Mouse (Mus musculus) ES-E14 (cell line): Measurements from ENCODE around the gene Sh3gl2. TPM values are rescaled to one million over a fixed set of nuclear protein-coding genes. Genes with fewer than 3 reads are reported as not detected.

ENCODE experiments used
- DNase-seq: peaks from one replicate; pipeline ENCODE4 v3.0.0-alpha.2; 2013; ENCODE audit warnings: low read depth, low spot score
- H3K27ac ChIP-seq: 2 replicates; pipeline ENCODE4 v1.5.1; 2012; ENCODE audit warnings: low read depth, mild to moderate bottlenecking, low read length, moderate library complexity, mixed read lengths; ENCODE audit not compliant: poor library complexity, insufficient read depth, severe bottlenecking
- H3K36me3 ChIP-seq: 2 replicates; pipeline ENCODE4 v1.6.1; 2012; ENCODE audit warnings: mild to moderate bottlenecking, low read length, moderate library complexity, mixed read lengths; ENCODE audit not compliant: control insufficient read depth, poor library complexity, insufficient read depth, severe bottlenecking
- H3K4me1 ChIP-seq, 2 experiments: fragments of 150-350 bp in 1 of 2; sonication (generic) in 1 of 2; 2 replicates each; pipeline ENCODE4 v1.6.1; 2012; ENCODE audit warnings: low read length in 2 of 2, mild to moderate bottlenecking in 1 of 2, mixed read lengths in 1 of 2; ENCODE audit not compliant: control insufficient read depth in 2 of 2, insufficient read depth in 2 of 2, poor library complexity in 1 of 2
- H3K4me3 ChIP-seq, 2 experiments: fragments of 150-350 bp in 1 of 2; sonication (generic) in 1 of 2; 2 replicates each; pipeline ENCODE4 v1.5.1; 2012; ENCODE audit warnings: low read length in 2 of 2, low read depth in 1 of 2, mild to moderate bottlenecking in 1 of 2, mixed read lengths in 1 of 2; ENCODE audit not compliant: insufficient read depth in 1 of 2, poor library complexity in 1 of 2, severe bottlenecking in 1 of 2
- H3K9ac ChIP-seq: 2 replicates; pipeline ENCODE4 v1.6.1; 2012; ENCODE audit warnings: low read depth, mild to moderate bottlenecking, low read length, mixed read lengths; ENCODE audit not compliant: poor library complexity, insufficient read depth, severe bottlenecking
- H3K9me3 ChIP-seq: fragments of 150-350 bp; sonication (generic); 2 replicates; pipeline ENCODE4 v1.6.1; 2012; ENCODE audit warnings: low read depth, mild to moderate bottlenecking, low read length; ENCODE audit not compliant: control insufficient read depth, insufficient read depth
- CHD2 ChIP-seq: IDR thresholded peaks from 2 replicates; pipeline ENCODE4 v1.6.1; 2014; ENCODE audit warnings: mild to moderate bottlenecking, low read depth, low read length, inconsistent platforms
- HCFC1 ChIP-seq: IDR thresholded peaks from 2 replicates; pipeline ENCODE4 v1.6.1; 2012; ENCODE audit warnings: low read length, inconsistent platforms, borderline replicate concordance; ENCODE audit not compliant: insufficient read depth
- MAFK ChIP-seq: IDR thresholded peaks from 2 replicates; pipeline ENCODE4 v1.6.1; 2014; ENCODE audit warnings: mild to moderate bottlenecking, low read depth, low read length, inconsistent platforms; ENCODE audit not compliant: insufficient read depth
- ZC3H11A ChIP-seq: IDR thresholded peaks from 2 replicates; pipeline ENCODE4 v1.6.1; 2012; ENCODE audit warnings: low read depth, mild to moderate bottlenecking, inconsistent platforms, low read length, borderline replicate concordance
- ZNF384 ChIP-seq: IDR thresholded peaks from 2 replicates; pipeline ENCODE4 v1.6.1; 2012; ENCODE audit warnings: low read depth, low read length, inconsistent platforms
- in situ Hi-C, 2 experiments: fragments of 600-800 bp; cut with MboI; formaldehyde crosslinking; loops; one replicate each; pipeline ENCODE4 v1.15.1; 2025; ENCODE audit warnings: low sequenced_read_pairs in 2 of 2, inconsistent platforms in 1 of 2; ENCODE audit not compliant: unreplicated experiment in 2 of 2
- total RNA-seq: library from RNA; depleted of rRNA; stranded (reverse); fragments of 300-350 nt; gene quantifications from 2 replicates; pipeline ENCODE4 v1.2.3, GENCODE M21; 2012

Sh3gl2 gene
- total RNA-seq, 1 experiment: 12.1 TPM

- no peak overlapping the region for H3K27ac ChIP-seq
- in situ Hi-C loops: no loop called here
- H3K36me3 ChIP-seq: no peaks in the 10 kb centered on the region
- no peak overlapping the region for H3K4me3 ChIP-seq
- H3K9ac ChIP-seq: no peak overlapping the region
- no peaks in the 10 kb centered on the region for H3K4me1 ChIP-seq
- no peaks in the 10 kb centered on the region for H3K9me3 ChIP-seq
- TF ChIP-seq ZNF384: no peak
- TF ChIP-seq CHD2: no peak
- TF ChIP-seq ZC3H11A: no peak
- no peak for TF ChIP-seq MAFK
- TF ChIP-seq HCFC1: no peak
- DNase-seq: no peak
These were observed 121.1 kb downstream of the Sh3gl2 start for GRCm38 (mm10) chr4:85326052-85326451.

DNA sequence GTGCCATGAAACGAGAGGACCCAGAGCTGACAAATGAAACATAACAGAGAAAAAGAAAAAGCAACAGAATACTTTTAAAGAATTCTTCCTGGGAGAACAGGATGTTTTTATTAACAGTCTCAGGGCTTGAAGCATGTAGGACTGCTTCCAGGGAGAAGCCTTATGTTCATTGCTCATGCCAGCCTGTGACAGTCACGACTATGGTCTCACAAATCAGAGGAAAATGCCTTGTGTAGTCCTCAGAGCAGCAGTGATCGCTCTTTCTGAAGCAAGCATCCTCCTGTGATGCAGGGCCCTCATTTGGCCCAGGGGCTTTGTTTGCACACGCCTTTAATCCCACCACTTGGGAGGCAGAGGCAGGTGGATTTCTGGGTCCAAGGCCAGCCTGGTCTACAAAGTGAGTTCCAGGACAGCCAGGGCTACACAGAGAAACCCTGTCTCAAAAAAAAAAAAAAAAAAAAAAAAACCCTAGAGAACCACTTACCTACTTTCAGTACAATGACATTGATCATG, 129.8 kb downstream of the Sh3gl2 start:
- no peak for DNase-seq
- no peak overlapping the region for H3K27ac ChIP-seq
- TF ChIP-seq HCFC1 (no peak), MAFK (no peak), CHD2 (no peak), ZC3H11A (no peak), ZNF384 (no peak)
- H3K4me3 ChIP-seq: no peak overlapping the region
- no peak overlapping the region for H3K9ac ChIP-seq
- in situ Hi-C loops: no loop called here
- H3K36me3 ChIP-seq: no peaks in the 10 kb centered on the region
- H3K9me3 ChIP-seq: no peaks in the 10 kb centered on the region
- no peaks in the 10 kb centered on the region for H3K4me1 ChIP-seq

DNA sequence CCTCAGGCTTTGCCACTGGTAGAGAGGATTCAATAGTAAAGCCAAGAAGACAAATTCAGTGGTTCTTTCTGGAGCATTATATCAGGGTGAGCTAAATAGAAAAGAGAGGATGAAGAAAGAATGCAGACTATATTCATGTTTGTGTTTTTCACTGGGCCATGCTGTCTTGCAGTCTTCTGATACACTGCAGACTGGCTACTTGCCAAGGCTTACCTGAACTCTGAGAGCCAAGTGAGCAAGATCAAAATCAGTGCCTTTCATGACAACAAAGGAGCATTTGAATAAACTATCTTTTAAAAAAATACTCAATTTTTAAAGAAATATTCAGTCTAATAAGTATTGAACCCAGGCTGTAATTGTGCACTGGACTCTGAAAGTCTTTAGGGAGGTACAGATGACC, 131.4 kb downstream of the Sh3gl2 start:
- H3K36me3 ChIP-seq: no peaks in the 10 kb centered on the region
- no peaks in the 10 kb centered on the region for H3K4me1 ChIP-seq
- no peak overlapping the region for H3K9ac ChIP-seq
- in situ Hi-C loops: no loop called here
- H3K9me3 ChIP-seq: no peaks in the 10 kb centered on the region
- TF ChIP-seq ZNF384 (no peak), CHD2 (no peak), MAFK (no peak), HCFC1 (no peak), ZC3H11A (no peak)
- no peak for DNase-seq
- H3K27ac ChIP-seq: no peak overlapping the region
- H3K4me3 ChIP-seq: no peak overlapping the region

- Histone ChIP-seq H3K4me1 (no peaks in the 10 kb centered on the region), H3K9ac (no peak overlapping the region), H3K9me3 (no peaks in the 10 kb centered on the region), H3K4me3 (no peak overlapping the region), H3K36me3 (no peaks in the 10 kb centered on the region), H3K27ac (no peak overlapping the region)
- in situ Hi-C loops: no loop called here
- DNase-seq: no peak
- TF ChIP-seq ZNF384: no peak
- TF ChIP-seq HCFC1: no peak
- no peak for TF ChIP-seq ZC3H11A
- no peak for TF ChIP-seq MAFK
- TF ChIP-seq CHD2: no peak
These were observed 134.2 kb downstream of the Sh3gl2 start for GRCm38 (mm10) chr4:85339126-85339525.

- Histone ChIP-seq H3K36me3 (no peaks in the 10 kb centered on the region), H3K27ac (no peak overlapping the region), H3K4me1 (no peaks in the 10 kb centered on the region), H3K4me3 (no peak overlapping the region), H3K9me3 (no peaks in the 10 kb centered on the region), H3K9ac (no peak overlapping the region)
- in situ Hi-C loops: no loop called here
- no peak for DNase-seq
- TF ChIP-seq CHD2 (no peak), ZC3H11A (no peak), ZNF384 (no peak), HCFC1 (no peak), MAFK (no peak)
These were observed 135.8 kb downstream of the Sh3gl2 start for GRCm38 (mm10) chr4:85340686-85341085.
